Mouse (Mus musculus): ENCODE results near the gene Rrp15. TPM values are rescaled to one million over a fixed set of nuclear protein-coding genes. Genes with fewer than 3 reads are reported as not detected.

Gene Rrp15
- polyA plus RNA-seq, 1 experiment from 2014 or later = 29.2 TPM

DNA sequence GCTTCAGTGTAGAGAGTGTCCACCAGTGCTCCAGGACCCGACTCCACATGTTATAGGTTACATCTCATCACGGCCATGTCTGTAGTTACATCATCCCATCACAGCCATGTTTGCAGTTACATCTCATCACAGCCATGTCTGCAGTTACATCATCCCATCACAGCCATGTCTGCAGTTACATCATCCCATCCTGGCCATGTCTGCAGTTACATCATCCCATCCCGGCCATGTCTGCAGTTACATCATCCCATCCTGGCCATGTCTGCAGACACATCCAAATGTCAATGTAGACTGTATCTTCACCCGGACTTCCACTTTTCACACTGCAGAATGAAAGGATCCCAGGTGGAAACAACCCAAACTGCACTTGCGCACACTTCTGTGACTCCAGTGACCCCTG lies 13.6 kb downstream of the Rrp15 start:
- Histone ChIP-seq H3K4me3 (no peak overlapping the region), H3K27ac (no peak overlapping the region), H3K4me1 (no peaks in the 10 kb centered on the region), H3K36me3 (replicated peaks) (peaks cover 17% of the 10 kb centered on the region; the same call in 1 of the 2 replicates), H3K9me3 (no peaks in the 10 kb centered on the region), H3K4me2 (no peak overlapping the region), H3K27me3 (replicated peaks) (no peaks in the 10 kb centered on the region), H3K9ac (no peak overlapping the region)
- no peak for ATAC-seq (replicated peaks)
- WGBS = 97% methylated on average over 5 of the region's 5 CpGs

DNA sequence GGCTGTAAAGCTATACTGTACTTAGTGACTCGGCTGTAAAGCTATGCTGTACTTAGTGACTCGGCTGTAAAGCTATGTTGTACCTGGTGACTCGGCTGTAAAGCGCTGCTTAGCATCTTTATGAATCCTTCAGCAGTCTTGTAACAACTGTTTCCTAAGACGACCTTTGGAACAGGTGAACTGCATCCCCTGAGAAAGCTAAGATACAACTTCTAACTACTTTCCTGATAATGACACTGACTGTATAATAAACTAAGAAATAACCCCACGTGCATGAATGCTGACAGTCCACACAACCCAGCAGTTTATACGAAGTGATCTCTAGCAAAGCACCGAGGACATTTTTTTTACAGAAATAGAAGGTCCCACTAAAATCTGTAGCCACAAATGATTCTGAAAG lies 16.1 kb downstream of the Rrp15 start:
- no peak for ATAC-seq (replicated peaks)
- Histone ChIP-seq H3K4me3 (no peak overlapping the region), H3K4me2 (no peak overlapping the region), H3K27ac (no peak overlapping the region), H3K4me1 (no peaks in the 10 kb centered on the region), H3K27me3 (replicated peaks) (no peaks in the 10 kb centered on the region), H3K9ac (no peak overlapping the region), H3K9me3 (no peaks in the 10 kb centered on the region), H3K36me3 (replicated peaks) (peaks cover 13% of the 10 kb centered on the region; the same call in 1 of the 2 replicates)
- 94% methylated on average over 8 of the region's 8 CpGs for WGBS

GRCm38 (mm10) chr1:186728778-186729177 lies 20.4 kb downstream of the Rrp15 start:
- Histone ChIP-seq H3K27me3 (replicated peaks) (no peaks in the 10 kb centered on the region), H3K4me3 (no peak overlapping the region), H3K4me2 (no peak overlapping the region), H3K9ac (no peak overlapping the region), H3K36me3 (replicated peaks) (no peaks in the 10 kb centered on the region), H3K9me3 (no peaks in the 10 kb centered on the region), H3K27ac (no peak overlapping the region), H3K4me1 (no peaks in the 10 kb centered on the region)
- no peak for ATAC-seq (replicated peaks)
- WGBS = 85% methylated on average over 4 of the region's 4 CpGs

DNA sequence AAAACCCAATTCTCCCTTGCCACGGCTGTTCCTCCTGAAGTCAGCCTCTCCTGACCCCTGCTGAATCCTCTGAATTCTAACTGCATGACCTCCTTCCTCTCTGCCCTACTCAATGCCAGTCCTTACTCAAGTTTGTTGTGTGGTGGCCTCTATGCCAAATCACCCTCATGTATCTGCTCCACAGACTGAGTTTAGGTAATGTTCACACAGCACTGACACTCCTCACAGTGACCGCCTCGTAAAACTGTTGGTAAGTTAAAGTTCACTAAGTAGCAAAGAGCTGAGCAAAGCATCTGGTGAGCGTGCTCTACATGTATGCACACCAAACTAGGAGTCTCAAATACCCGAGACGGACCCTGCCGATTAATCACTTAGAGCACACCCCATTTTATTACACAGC lies 23.0 kb downstream of the Rrp15 start:
- Histone ChIP-seq H3K9me3 (no peaks in the 10 kb centered on the region), H3K27me3 (replicated peaks) (no peaks in the 10 kb centered on the region), H3K36me3 (replicated peaks) (no peaks in the 10 kb centered on the region), H3K4me1 (no peaks in the 10 kb centered on the region), H3K4me2 (no peak overlapping the region), H3K4me3 (no peak overlapping the region), H3K9ac (no peak overlapping the region), H3K27ac (no peak overlapping the region)
- WGBS = 80% methylated on average over 7 of the region's 7 CpGs
- ATAC-seq (replicated peaks) = no peak

GRCm38 (mm10) chr1:186722299-186722698 lies 26.9 kb downstream of the Rrp15 start:
- Histone ChIP-seq H3K9ac (no peak overlapping the region), H3K27me3 (replicated peaks) (no peaks in the 10 kb centered on the region), H3K4me3 (no peak overlapping the region), H3K27ac (no peak overlapping the region), H3K4me1 (no peaks in the 10 kb centered on the region), H3K36me3 (replicated peaks) (no peaks in the 10 kb centered on the region; the same call in 1 of the 2 replicates), H3K9me3 (no peaks in the 10 kb centered on the region), H3K4me2 (no peak overlapping the region)
- WGBS = 87% methylated on average over 9 of the region's 9 CpGs
- no peak; the same call in 1 of the 2 replicates for ATAC-seq (replicated peaks)

DNA sequence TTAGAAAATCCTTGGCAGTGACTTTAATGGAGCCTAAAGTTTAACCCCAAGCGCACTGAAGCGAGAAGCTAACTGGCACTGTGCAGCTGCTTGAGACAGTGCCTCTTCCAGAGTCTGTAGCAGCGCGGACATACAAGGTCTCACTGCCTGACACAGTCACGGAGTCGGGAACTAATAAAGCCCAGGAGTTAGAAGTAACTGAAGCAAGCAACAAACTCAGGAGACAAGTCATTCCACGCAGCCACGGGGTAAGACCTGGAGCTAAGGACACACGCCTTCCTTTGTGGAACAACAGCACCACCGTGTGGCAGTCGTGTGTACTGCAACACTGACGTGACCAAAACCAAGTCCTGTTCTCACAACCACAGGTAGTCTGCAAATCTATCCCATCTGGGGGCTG lies 27.3 kb downstream of the Rrp15 start:
- Histone ChIP-seq H3K27ac (no peak overlapping the region), H3K4me2 (no peak overlapping the region), H3K9ac (no peak overlapping the region), H3K27me3 (replicated peaks) (no peaks in the 10 kb centered on the region), H3K9me3 (no peaks in the 10 kb centered on the region), H3K4me1 (no peaks in the 10 kb centered on the region), H3K4me3 (no peak overlapping the region), H3K36me3 (replicated peaks) (no peaks in the 10 kb centered on the region; the same call in 1 of the 2 replicates)
- WGBS = 37% methylated on average over 12 of the region's 12 CpGs
- ATAC-seq (replicated peaks) = peak; percentile 56

GRCm38 (mm10) chr1:186721166-186721565 lies 28.0 kb downstream of the Rrp15 start:
- no peak overlapping the region for H3K4me2 ChIP-seq
- 96% methylated on average over 11 of the region's 11 CpGs for WGBS
- no peak overlapping the region for H3K27ac ChIP-seq
- no peak overlapping the region for H3K9ac ChIP-seq
- no peaks in the 10 kb centered on the region for H3K27me3 ChIP-seq (replicated peaks)
- no peaks in the 10 kb centered on the region for H3K9me3 ChIP-seq
- H3K36me3 ChIP-seq (replicated peaks) = no peaks in the 10 kb centered on the region; the same call in 1 of the 2 replicates
- no peak for ATAC-seq (replicated peaks)
- no peaks in the 10 kb centered on the region for H3K4me1 ChIP-seq
- H3K4me3 ChIP-seq = no peak overlapping the region

- Histone ChIP-seq H3K27me3 (replicated peaks) (no peaks in the 10 kb centered on the region), H3K36me3 (replicated peaks) (no peaks in the 10 kb centered on the region; the same call in 1 of the 2 replicates), H3K9me3 (no peaks in the 10 kb centered on the region), H3K27ac (no peak overlapping the region), H3K4me1 (no peaks in the 10 kb centered on the region), H3K9ac (no peak overlapping the region), H3K4me3 (no peak overlapping the region), H3K4me2 (no peak overlapping the region)
- no peak for ATAC-seq (replicated peaks)
- WGBS = 92% methylated on average over 9 of the region's 9 CpGs
Observed at GRCm38 (mm10) chr1:186719708-186720107, 29.4 kb downstream of the Rrp15 start.

DNA sequence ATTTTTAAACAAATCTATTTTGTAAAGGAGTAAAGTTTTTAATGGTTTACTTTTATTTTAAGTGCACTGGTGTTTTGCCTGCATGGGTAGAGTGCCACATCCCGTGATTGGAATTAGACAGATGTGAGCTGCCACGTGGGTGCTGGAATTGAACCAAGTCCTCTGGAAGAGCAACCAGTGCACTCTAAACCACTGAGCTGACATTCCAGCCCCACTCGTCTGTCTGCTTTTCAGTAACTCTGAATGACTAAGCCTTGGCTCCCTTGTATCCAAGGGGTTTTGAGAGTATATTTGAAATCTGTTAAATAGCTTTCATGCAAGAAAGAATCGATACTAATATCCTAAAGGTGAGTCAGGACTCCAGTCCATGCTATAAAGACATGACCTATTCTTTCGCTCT lies 30.3 kb downstream of the Rrp15 start:
- Histone ChIP-seq H3K27me3 (replicated peaks) (no peaks in the 10 kb centered on the region), H3K4me1 (no peaks in the 10 kb centered on the region), H3K27ac (no peak overlapping the region), H3K4me2 (no peak overlapping the region), H3K9me3 (no peaks in the 10 kb centered on the region), H3K9ac (no peak overlapping the region), H3K4me3 (no peak overlapping the region), H3K36me3 (replicated peaks) (no peaks in the 10 kb centered on the region; the same call in 1 of the 2 replicates)
- WGBS = 89% methylated on average over 5 of the region's 5 CpGs
- ATAC-seq (replicated peaks) = no peak

DNA sequence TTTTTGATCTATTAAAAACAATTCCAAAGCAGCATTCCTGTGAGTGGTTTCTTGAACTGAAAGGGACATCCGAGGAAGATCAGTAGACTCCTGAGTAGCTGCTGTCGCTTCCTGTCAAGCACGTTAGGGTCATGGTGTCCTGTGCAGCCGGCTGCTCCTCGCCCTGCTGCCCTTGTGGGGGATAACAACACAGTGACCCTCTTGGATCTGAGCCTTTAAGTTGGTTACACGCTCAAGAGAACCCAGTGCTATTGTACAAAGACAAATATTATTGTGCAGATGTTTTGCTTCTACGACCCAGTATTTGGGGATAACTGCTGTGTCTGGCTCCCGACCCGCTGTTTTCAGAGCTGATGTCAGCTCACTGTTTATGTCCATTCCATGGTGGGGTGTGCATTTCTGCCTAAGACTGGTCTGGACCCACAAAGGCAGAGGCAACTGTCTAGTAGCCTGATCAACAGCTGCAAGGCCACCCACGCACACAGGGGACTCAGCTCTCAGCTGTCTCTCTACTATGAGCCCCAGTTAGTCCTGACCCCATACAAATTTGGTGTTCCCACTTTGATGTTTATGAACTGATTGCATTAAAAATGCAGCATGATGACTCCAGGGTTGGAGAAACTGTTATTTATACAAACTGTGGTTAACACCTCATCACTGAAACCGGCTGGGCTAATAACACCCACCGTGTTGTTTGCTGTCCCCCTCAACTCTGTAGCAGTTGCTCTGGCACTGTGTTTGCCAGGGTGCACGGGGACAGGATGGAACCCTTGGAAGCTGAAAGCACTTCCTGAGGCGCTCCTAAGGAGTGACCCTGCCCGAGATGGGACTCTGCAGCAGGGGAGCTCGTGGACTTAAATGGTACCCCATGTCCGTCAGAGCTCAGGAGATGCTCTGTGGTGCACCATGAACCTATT lies 33.9 kb downstream of the Rrp15 start:
- Histone ChIP-seq H3K4me1 (no peaks in the 10 kb centered on the region), H3K4me2 (no peak overlapping the region), H3K4me3 (no peak overlapping the region), H3K36me3 (replicated peaks) (no peaks in the 10 kb centered on the region; the same call in 1 of the 2 replicates), H3K27ac (no peak overlapping the region), H3K27me3 (replicated peaks) (no peaks in the 10 kb centered on the region), H3K9ac (no peak overlapping the region), H3K9me3 (no peaks in the 10 kb centered on the region)
- WGBS = 85% methylated on average over 17 of the region's 17 CpGs
- no peak for ATAC-seq (replicated peaks)

DNA sequence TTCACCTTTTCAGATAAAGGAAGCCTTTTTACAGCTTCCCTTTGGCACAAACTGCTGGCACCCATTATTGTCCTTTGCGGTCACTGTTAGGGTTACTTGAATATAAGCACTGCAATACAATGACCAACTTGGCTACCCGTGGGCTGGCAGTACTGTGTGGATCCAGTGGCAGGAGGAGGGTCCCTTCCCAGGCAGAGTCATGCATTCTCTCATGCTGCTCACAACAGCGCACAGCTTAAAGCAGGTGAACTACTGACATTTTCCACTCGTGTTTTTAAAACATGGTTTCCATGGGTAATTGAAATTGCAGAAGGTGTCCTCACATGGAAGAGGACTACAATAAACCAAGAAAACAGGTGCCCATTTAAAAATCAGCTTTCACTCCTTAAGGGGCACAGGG lies 34.9 kb downstream of the Rrp15 start:
- Histone ChIP-seq H3K4me1 (no peaks in the 10 kb centered on the region), H3K4me2 (no peak overlapping the region), H3K9me3 (no peaks in the 10 kb centered on the region), H3K4me3 (no peak overlapping the region), H3K36me3 (replicated peaks) (no peaks in the 10 kb centered on the region), H3K9ac (no peak overlapping the region), H3K27ac (no peak overlapping the region), H3K27me3 (replicated peaks) (no peaks in the 10 kb centered on the region)
- 86% methylated on average over 4 of the region's 4 CpGs for WGBS
- no peak for ATAC-seq (replicated peaks)

- no peaks in the 10 kb centered on the region for H3K4me1 ChIP-seq
- H3K36me3 ChIP-seq (replicated peaks) = no peaks in the 10 kb centered on the region
- H3K27ac ChIP-seq = no peak overlapping the region
- H3K9ac ChIP-seq = no peak overlapping the region
- no peaks in the 10 kb centered on the region for H3K9me3 ChIP-seq
- no peak for ATAC-seq (replicated peaks)
- 4% methylated on average over 3 of the region's 3 CpGs for WGBS
- no peak overlapping the region for H3K4me3 ChIP-seq
- H3K27me3 ChIP-seq (replicated peaks) = no peaks in the 10 kb centered on the region
- H3K4me2 ChIP-seq = no peak overlapping the region
Observed at GRCm38 (mm10) chr1:186712802-186713471, 36.2 kb downstream of the Rrp15 start.

Data from midbrain, embryonic 15.5 days (tissue).